In genomic region chr3:32759212-32759611, GRCm38 (mm10) we compare ENCODE assay signal across 20 mouse cellular contexts. TPM values are rescaled to one million over a fixed set of nuclear protein-coding genes. Genes with fewer than 3 reads are reported as not detected.
"Had no signal": no experiment of that assay in that cellular context is flagged by ENCODE, and none has a peak within 500 bp of the region (broad histone marks: within the 10 kb centered on the region; RNA-seq: fewer than 3 reads in every experiment).

No protein-coding gene starts in this region.

- ATAC-seq: midbrain, embryonic 16.5 days had no signal

- H3K4me1 ChIP-seq: midbrain, embryonic 10.5 days; midbrain, embryonic 12.5 days; neural tube, embryonic 13.5 days; neural tube, embryonic 15.5 days; stomach, embryonic 15.5 days had no signal

- H3K4me2 ChIP-seq: lung, embryonic 14.5 days; midbrain, embryonic 12.5 days; neural tube, embryonic 13.5 days; neural tube, embryonic 15.5 days; stomach, embryonic 15.5 days had no signal

- DNase-seq: lung, adult 18-20 months; lung, embryonic 14.5 days; lung, postnatal 14 days; lung, postnatal 36 days; midbrain, embryonic 14.5 days; right cerebral cortex, postnatal 14 days; thymus, adult 2 months; thymus, postnatal 25 days; thymus, postnatal 4 days had no signal

- H3K27me3 ChIP-seq: midbrain, embryonic 12.5 days; neural tube, embryonic 13.5 days; neural tube, embryonic 15.5 days; stomach, embryonic 15.5 days had no signal

- H3K27ac ChIP-seq: macrophage; midbrain, embryonic 10.5 days; midbrain, embryonic 12.5 days; neural tube, embryonic 13.5 days; neural tube, embryonic 15.5 days; stomach, embryonic 15.5 days; stomach, postnatal 0 days had no signal

- H3K4me3 ChIP-seq: midbrain, embryonic 10.5 days; midbrain, embryonic 12.5 days; myocyte; neural tube, embryonic 13.5 days; neural tube, embryonic 15.5 days; stomach, embryonic 15.5 days had no signal

- H3K9ac ChIP-seq: lung, embryonic 14.5 days; midbrain, embryonic 12.5 days; neural tube, embryonic 13.5 days; neural tube, embryonic 15.5 days; stomach, embryonic 15.5 days had no signal

- H3K36me3 ChIP-seq: midbrain, embryonic 12.5 days; stomach, embryonic 15.5 days had no signal

- H3K9me3 ChIP-seq: midbrain, embryonic 10.5 days; midbrain, embryonic 12.5 days; neural tube, embryonic 13.5 days; neural tube, embryonic 15.5 days; stomach, embryonic 15.5 days had no signal

RNA-seq across cellular contexts. Expression of gene Usp13, which starts 58.1 kb away (rescaled TPM):
- total RNA-seq: megakaryocyte progenitor cell, adult 5-6 weeks; megakaryocyte-erythroid progenitor cell, adult 5-6 weeks had no signal
- polyA plus RNA-seq: macrophage had no signal
